Mouse (Mus musculus): Measurements from ENCODE around the gene Ttc16.

The Ttc16 gene

DNA sequence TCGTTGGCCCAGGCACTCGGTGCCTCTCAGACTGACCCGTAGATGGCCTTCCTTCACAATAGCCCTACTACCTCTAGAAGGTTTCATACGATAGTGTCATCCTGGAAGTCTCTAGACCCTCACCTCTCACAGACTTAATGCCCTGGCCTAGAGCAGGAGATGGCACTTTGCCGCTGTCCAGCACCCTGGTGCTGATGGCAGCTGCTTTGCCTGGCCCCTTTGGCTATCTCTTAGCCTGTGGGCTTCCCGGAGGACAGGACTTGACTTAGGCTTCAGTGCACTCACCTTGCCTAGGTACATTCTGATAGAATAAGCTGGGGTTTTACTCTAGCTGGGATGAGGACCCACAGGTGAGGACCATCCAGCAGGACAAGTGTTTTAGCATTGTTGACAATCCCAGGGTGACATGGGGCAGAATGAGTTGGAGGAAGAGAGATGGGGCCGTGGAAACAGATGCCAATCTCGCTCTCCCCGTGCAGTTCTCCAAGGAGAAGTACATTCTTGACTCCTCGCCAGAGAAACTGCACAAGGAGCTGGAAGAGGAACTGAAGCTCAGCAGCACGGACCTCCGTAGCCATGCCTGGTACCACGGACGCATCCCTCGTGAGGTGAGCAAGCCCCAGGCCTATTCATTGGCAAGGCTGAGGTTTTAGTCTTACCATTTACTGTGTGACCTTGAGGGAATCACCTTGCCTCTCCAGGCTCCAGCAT, 31.0 kb downstream of the Ttc16 start:
- no peak for DNase-seq (ENCODE audit: extremely low spot score)

DNA sequence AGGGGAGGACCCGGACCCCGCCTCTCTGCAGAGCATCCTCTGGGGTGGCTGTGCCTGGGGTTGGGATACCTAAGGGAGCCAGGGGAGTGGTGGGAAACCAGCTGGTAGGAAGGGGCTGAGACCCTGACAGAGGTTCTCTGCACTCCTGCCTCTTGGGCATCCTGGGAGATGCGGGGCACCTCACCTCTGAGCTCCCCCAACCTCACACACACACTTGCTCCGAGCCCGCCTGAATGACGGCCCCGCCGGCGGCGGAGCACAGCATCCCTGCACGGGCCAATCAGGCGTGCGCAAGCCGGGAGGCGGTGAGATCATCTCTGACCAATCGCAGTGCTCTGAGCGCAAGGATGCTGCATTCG, 33.3 kb downstream of the Ttc16 start:
- DNase-seq (ENCODE audit: extremely low spot score) = peak; percentile 62

DNA sequence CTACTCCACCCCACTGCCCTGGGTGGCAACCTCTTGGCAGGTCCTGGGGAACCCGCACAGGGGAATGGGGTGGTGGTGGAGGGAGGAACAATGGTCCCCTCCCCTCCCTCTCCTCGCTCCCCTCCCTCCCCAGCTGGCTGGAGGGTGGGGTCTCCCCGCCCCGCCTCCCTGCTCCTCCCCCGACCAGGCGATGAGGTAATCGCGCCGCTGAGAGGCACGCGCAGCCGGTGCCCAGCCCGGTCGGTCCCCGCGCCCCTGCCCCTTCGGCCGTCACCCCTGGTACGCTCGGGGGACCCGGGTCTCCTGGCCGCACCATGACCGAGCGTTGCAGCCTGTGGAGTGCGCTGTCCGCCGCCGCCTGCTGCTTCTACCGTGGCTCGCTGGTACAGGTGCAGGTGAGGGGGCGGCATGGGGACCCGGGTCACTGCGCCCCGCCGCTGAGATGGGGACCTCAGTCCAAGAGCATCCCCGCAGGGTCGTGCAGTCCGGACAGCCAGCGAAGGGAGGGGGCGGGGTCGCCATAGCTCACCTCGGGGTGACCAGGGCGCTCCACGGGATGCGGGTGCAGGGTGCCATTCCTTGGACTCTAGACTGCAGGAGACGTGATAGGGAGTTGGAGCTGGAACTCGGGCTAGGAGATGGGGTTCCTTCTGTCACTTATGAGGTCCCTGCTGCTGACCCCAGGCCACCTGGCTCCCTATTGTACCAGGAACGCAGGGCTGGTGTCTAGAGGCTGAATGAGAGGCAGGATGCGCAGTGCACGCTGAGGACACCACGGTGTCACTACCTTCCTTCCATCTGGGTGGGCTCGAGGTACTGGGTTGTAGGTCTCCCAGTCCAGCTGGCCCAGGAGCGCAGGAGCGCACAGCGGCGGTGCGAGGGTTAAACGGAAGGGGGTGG, 33.9 kb downstream of the Ttc16 start:
- DNase-seq (ENCODE audit: extremely low spot score) = peak; percentile 57

DNA sequence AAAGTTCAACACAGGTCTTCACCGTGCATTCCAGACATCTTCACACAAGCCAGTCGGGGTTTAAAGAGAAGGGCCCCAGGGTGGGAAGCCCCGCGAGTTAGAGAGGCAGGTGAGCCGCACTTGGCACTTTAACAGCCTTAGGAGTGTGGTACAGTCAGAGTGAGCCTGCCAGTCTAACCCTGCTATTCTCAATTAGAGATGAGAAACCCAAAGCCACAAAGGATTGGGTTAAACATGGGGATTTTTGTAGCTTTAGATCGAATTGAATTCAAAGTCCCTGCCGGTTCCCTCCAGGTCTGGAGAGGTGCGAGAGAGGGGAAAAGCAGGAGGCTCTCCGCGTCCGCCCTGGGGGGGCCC, 34.5 kb downstream of the Ttc16 start, which contains the start of gene 6330409D20Rik:
6330409D20Rik (minus strand) TSS at position 101 of the 357 bp plus-strand sequence.
- no peak for DNase-seq (ENCODE audit: extremely low spot score)

DNA sequence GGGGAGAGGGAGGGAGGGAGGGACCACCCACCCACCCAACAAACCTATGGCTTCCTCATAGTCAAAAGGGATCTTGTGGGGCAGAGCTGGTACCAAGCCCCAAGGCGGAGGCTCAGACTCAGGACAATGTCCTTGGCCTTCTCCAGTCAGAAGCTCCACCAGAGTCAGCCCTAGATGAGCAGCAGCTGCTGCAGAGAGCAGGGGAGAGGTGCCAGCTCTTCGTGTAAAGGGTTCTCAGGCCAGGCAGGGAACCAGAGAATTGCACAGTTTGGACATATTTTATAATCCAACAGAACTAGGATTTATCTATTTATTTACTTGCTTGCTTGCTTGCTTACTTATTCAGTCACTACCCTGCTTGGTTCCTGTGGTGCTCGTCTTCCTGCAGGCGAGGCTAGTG, 36.1 kb downstream of the Ttc16 start:
- DNase-seq (ENCODE audit: extremely low spot score) = no peak

DNA sequence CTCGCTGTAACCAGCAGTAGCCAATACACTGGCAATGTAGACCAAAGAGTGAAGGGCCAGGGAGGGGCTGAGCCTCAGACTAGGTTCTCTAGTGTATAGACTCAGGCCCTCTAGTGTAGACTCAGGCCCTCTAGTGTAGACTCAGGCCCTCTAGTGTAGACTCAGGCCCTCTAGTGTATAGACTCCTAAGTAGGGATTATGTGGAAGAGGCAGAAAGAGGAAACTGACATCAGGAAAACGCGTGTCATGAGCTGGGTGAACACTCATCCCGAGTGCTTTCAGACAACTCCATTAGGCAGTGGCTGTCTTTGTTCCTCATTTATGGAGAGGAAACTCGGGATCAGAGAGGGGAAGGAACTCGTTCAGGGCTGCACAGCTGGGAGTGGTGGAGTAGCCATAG, 38.4 kb downstream of the Ttc16 start:
- no peak for DNase-seq (ENCODE audit: extremely low spot score)

DNA sequence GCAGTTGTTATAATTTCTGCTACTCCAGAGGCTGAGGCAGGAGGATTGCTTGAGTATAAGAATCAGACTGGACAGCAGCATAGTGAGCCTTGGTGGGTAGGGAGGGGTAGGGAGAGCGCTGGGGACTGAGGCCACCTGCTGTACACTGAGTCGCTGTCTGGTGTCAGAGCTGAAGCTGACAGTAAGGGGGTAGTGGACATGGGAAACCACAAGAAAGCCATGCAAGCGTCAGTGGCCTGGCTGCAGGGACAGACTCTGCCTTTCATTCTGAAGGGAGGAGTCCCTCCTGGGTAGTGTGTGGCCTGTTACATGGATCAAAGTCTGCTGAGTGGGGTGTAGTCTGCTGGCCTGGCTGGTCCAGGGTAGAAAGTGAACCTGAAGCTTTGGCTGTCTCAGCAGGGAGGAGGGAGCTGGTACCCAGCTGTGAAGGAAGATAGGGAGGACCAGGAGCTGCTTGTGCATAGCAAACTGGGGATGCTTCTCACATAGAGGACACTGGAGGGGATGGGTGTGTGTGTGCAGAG, 39.1 kb downstream of the Ttc16 start:
- DNase-seq (ENCODE audit: extremely low spot score) = no peak

DNA sequence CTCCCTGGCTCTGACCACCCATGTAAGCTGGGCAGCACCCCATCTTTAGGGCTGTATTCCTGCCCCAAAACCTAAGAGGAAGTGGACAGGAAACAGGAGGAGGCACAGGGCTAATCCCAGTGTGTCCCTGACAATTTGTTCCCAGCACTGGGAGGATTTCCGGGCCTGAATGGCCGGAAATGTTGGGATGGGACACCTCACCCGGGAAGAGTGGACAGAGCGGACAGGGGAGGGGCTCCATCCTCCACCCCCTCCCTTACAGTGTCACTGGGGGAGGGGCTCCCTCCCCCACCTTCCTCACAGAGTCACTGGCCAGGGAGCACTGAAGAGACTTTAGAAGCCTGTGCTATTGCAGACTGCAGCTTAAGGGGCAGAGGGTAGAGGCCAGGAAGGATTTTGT, 40.5 kb downstream of the Ttc16 start:
- DNase-seq (ENCODE audit: extremely low spot score) = no peak

DNA sequence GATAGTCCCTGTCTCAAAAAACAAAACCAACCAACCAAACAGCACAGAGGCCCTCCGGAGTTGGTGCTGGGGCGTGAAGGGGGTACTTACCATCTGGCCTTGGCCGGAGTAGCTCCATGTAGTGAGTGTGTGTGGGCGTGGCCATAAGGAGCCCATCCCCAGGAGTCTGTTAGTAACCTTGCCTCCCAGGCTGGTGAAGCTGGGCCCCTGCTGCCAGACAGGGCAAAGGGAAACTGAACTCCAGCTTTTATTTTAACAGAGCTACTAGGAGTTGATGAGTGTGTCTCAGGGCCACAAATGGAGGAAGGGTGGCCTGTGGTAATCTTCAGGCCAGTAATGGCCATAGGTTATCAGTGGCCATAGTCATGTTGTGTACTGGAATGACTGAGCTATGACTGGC, 41.0 kb downstream of the Ttc16 start:
- DNase-seq (ENCODE audit: extremely low spot score) = no peak

DNA sequence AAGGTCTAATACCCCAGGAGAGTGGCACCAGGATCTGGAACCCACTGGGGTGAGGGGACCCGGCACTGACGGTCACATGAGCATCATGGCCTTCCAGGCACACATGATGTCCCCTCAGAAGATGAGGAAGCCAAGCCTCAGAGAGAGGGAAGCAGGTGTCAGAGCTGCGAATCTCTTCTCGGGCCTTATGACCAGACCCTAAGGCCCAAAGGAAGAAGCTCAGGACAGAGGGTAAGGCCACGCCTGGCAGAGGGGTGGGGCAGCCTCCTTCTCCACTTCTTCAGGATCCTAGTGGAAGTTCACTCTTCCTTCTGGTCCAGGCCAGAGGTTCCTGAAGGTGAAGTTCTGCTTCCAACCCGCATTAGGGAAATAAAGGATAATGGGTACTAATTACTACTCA, 42.7 kb downstream of the Ttc16 start:
- DNase-seq (ENCODE audit: extremely low spot score) = no peak

DNA sequence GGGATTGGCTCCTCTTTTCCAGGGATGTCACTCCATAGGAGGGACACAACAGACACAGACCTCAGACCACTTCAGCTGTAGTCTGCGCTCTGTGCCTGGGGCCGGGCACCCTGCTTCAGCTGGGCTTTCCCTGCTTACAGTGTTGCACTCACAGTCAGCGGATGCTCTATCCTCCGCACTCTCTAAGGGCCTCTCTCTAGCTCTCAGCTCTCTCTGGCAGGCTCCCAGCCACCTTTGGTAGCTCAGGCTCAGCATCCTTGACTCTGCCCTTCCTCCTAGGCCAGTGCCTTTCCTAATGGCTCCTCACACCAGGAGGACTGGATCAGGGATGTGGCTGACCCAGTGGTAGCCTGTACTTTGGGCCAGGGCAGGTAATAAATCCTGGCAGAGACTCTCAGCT, 43.5 kb downstream of the Ttc16 start:
- no peak for DNase-seq (ENCODE audit: extremely low spot score)

DNA sequence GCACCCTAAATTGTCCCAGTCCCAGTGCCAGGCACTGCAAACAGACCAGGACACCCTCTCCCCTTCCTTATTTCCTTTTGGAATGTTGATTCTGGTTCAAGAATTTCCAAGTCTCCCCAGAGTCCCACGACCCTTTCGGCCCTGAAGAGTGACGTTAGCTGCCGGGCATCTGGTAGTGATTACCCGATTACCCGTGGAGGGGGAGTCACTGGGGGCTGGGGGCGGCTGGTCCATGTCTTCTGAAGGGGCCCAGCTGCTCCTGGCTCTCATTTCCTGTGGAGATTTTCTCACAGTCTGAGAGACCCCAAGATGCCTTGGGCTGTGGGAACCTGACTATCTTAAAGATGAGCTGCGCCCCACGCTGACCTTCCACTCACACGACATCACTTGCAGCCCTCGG, 44.6 kb downstream of the Ttc16 start:
- peak; percentile 68 for DNase-seq (ENCODE audit: extremely low spot score)

DNA sequence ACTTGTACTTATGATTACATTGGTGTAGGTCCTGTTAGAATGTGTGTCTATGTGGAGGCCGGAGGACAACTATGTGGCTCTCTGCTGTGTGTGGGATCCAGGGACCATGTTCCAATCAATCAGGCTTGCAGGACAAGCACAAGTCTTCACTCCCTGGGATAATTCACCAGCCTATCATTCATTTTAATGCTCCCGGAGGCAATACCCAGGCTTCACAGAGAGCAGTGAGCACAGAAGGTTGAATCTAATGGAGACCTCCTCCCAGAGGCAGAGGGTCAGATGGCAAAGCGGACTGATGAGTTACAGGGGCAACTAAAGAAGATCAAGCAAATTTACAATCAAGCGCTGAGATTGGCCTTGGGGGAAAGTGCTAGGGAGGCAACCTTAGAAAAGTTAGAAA, 45.9 kb downstream of the Ttc16 start:
- DNase-seq (ENCODE audit: extremely low spot score) = no peak

DNA sequence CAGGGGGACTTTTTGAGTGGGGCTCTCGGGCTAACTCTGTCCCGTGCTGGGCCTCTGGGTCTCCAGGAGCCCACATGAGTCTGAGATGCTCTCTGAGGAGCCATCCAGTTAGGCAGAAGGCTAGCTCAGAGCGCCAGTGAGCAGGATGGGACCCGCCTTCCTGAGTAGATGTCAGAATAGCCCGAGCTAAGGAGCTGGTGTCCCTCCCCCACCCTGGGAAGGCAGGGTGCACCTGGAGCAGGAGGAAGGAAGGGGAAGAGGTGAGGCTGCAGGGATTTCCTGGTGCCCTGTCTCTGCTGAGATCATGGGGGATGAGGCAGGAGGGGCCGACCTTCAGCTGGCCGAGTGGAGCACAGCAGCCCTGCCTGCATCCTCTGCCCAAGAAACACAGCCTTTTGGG, 47.0 kb downstream of the Ttc16 start:
- no peak for DNase-seq (ENCODE audit: extremely low spot score)

DNA sequence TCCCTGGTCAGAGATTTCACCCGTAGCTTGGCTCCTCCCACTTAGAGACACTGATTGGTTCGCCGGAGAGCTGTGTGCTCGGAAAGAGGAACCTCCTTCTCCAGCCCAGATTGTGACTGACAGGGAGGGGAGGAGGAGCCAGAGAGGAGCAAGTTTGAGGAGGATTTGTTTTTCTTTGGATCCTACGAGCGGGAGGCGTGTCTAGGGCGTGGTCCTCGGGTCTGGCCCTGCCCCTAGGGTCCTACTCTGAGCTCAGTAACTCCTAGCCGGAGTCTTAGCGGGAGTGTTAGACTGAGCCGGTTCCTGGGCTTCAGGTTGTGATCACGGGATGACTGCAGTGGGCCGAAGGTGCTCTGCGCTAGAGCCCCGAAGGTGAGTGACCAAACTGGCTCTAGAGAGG, 48.0 kb downstream of the Ttc16 start:
- DNase-seq (ENCODE audit: extremely low spot score) = peak; percentile 95

DNA sequence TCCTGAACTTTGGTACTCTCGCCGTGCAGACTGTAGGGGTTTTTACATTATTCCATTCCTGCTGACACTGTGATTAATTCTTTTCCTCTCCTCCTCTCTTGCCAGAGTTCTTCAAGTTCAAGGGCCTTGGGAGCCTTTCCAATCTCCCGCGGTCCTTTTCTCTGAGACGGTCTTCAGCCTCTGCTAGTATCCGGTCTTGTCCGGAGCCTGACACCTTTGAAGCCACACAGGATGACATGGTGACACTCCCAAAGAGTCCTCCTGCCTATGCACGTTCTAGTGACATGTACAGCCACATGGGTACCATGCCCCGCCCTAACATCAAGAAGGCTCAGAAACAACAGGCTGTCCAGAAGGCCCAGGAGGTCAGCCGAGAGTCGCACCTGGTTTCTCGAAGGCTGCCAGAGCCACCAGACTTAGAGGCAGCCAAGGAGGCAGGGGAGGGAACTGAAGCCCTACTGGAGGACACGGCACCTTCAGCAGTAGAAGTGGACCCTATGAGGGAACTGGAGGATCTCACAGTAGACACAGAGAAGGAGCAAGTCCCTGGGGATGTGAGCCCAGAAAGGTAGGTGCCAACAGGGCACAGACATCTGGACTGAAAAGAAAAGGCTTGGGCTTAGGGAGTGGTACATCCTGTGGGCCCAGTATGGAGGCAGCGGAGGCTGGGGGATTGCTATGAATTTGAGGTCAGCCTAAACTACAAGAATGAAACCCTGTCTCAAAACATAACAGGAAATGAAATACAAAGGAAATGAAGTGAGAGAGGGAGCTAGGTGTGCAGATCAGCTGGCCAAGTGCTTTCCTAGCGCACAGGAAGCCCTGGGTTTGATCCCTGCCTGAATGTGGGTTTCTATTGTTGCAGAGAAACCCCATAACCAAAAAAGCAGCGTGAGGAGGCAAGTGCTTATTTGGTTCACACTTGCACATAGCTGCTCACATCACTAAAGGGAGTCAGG, 50.3 kb downstream of the Ttc16 start:
- no peak for DNase-seq (ENCODE audit: extremely low spot score)

DNA sequence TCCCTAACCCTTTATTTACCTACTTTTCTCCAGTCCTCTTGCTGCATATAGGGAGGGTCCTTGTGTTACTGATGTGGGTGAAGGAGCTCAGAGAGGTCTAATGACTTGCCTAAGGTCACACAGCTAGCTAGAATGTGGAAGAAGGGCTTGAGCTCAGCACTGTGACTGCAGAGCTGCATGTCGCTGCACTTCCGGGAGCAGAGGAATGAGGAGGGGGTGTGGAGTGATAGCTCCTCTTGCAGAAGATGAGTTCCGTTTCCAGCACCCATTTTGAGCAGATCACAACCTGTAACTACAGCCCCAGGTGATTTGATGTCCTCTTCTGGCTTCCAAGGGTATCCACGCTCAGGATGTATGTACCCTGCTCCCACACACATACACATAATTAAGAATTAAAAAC, 51.3 kb downstream of the Ttc16 start:
- DNase-seq (ENCODE audit: extremely low spot score) = no peak

DNA sequence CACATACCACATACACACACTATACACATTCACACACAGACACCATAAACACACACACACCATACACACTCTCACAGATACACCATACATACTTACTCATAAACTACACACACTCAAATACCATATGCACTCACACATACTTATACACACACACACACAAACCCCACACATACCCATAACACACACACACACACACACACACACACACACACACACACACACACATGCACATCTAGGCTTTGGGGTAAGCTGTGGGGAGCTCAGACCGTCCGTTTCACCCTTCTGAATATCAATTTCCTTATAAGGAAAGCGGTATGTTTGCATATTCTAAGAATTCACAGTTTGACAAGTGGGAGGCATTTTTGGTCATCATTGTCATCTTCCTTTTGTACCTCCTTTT, 52.9 kb downstream of the Ttc16 start:
- DNase-seq (ENCODE audit: extremely low spot score) = no peak

DNA sequence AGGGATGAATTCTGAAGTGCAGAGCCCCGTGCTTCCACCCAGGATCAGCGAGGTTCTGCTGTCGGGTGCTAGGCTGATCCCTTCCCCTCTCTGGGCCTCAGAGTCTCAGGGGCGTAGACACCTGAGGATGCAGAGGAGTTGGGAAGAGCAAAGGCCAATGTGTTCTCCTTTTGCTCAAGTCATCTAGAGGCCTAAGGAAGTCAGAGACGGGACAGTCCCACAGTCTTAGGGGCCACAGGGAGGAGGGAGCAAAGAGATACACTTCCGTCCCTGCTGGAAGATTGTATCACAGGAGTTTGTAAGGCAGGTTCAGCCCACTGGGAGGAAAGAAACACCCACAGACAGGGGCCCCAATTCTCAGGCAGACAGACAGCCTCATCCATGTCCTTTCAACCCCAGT, 53.4 kb downstream of the Ttc16 start:
- DNase-seq (ENCODE audit: extremely low spot score) = no peak

DNA sequence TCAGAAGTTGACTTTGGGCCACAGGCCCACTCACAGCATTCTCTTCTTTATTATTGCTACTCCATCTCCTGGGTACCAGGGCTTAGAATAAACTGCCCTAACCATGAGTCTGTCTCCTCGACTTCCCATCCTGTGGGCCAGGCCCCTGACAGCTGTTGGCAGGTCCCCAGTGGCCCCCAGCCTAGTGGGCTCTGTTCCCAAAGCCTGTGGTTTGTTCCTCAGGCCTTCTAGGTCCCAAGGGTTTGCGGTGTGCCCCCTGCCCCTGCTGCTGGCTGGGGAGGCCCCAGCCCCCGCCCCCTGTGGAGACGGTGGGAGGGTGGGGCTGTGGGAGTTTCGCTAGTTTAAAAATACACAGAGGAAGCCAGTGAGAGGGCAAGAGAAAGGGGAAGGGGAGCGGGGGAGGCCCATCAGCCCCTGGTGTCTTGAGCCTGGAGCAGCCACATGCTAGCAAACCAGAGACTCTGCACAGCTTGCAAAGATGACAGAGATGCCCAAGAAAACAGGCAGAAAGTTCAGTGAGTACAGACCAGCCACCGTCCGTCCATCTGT, 54.7 kb downstream of the Ttc16 start, which contains the start of gene Sh2d3c:
Sh2d3c (plus strand) TSS at position 375 of the 549 bp plus-strand sequence.
- DNase-seq (ENCODE audit: extremely low spot score) = no peak

DNA sequence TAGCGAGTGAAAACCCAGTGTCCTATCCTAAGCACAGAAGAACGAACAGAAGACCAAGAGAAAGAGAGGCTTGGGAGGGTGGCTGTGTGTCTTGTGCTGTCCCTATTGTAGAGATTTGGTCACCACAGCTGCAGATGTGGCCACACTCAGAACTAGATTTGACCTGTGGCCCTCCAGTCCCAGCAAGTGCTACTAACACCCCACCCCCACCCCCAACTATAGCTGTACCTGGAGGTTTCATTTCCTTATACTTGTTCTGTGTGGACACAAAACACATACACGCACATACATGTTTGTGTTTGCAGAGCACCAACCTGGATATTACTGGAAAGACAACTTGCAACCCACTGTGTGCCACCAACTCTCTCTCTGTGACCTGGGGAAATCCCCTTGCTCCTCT, 55.4 kb downstream of the Ttc16 start:
- DNase-seq (ENCODE audit: extremely low spot score) = no peak

DNA sequence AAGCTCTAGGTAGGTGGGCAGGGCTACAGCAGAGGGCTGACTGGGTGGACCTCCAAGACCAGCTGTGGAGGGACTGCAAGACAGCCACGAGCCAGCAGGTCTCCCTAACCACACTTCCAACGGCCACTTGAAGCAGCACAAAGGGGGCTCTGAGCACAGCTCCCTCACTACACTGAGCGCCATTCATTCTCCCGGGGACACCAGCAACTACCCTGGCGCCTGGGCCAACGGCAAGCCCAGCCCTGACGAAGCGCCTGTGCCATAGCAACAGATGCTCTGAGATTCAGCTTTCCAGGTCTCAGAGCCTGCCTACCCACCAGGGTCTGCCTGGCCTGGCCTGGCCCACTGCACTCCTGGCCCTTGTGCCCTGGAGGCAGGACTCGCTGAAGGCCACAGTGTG, 56.7 kb downstream of the Ttc16 start:
- no peak for DNase-seq (ENCODE audit: extremely low spot score)

All from embryo, embryonic 9.5 days (tissue).